In the genomic region with DNA sequence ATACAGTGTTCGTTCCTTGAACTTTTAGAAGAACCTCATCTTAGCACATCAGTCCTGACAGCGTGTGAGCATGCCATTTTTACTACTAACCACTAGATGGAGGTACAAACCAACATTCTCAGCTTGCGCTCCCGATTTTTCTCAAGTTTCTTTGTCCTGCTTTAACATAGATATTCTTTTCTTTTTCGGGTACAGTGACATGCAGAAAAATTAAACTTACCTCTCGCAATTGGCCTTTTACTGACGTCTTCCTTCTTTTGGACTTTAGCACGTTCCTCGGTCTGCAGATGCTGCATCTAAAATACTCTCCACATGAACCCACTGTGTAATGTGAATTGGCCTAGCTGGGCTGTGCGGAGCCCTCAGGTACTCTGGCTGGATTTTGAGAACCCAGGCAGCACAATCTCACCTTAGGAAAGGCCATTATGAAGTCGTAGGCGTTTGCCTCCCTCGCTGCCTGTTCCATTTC, we compare ENCODE assay signal across 9 mouse cellular contexts. TPM values are rescaled to one million over a fixed set of nuclear protein-coding genes. Genes with fewer than 3 reads are reported as not detected.
DNase-seq lines count a peak whose midpoint lies in the region; ATAC-seq and TF ChIP-seq lines count a peak whose summit lies in the region.
"Had no signal": no experiment of that assay in that cellular context is flagged by ENCODE, and none has a peak within 500 bp of the region (broad histone marks: within the 10 kb centered on the region; RNA-seq: fewer than 3 reads in every experiment).

No protein-coding gene starts in this region.

- no peaks in the 10 kb centered on the region for H3K4me1 ChIP-seq in heart, embryonic 11.5 days (ENCODE audit: control insufficient read depth, insufficient read depth, low read length)
- 0 out of 2 replicates have a peak, but pooled peaks cover 6% of the 10 kb centered on the region for H3K4me1 ChIP-seq in midbrain, embryonic 12.5 days

- H3K27ac ChIP-seq in left cerebral cortex, adult 2 months, result no peak overlapping the region
- no peak overlapping the region for H3K27ac ChIP-seq in heart, embryonic 11.5 days (ENCODE audit: low read depth, low read length)
- H3K27ac ChIP-seq in midbrain, embryonic 12.5 days (replicated peaks), result no peak overlapping the region

- no peak overlapping the region for H3K4me3 ChIP-seq in left cerebral cortex, adult 2 months
- 0 out of 2 replicates have a peak overlapping the region, but pooled peaks have one; percentile 22 for H3K4me3 ChIP-seq in heart, embryonic 11.5 days (ENCODE audit: low read depth, low read length)
- H3K4me3 ChIP-seq in midbrain, embryonic 12.5 days, result peak overlapping the region; percentile 24

- H3K27me3 ChIP-seq in heart, embryonic 11.5 days (ENCODE audit: control insufficient read depth, insufficient read depth, low read length), result no peaks in the 10 kb centered on the region
- no peaks in the 10 kb centered on the region for H3K27me3 ChIP-seq in midbrain, embryonic 12.5 days

- peak; percentile 83 for TF ChIP-seq CTCF in left cerebral cortex, adult 2 months (IDR thresholded peaks at IDR 0.05)

- peak; percentile 12 to 20 for DNase-seq in left cerebral cortex, adult 2 months (ENCODE audit: extremely low spot score in 1 of 2, low spot score in 2 of 2)
- DNase-seq in left cerebral cortex, adult 11 months (ENCODE audit: low spot score), result no peak
- peak; percentile 1 for DNase-seq in c-Kit-positive CD71-positive TER-119-negative erythroid progenitor cells, embryonic 14.5 days (ENCODE audit: low read depth)
- peak; percentile 12 to 18 for DNase-seq in kidney, postnatal 36 days
- no peak for DNase-seq in urinary bladder, adult 18-20 months (ENCODE audit: low spot score in 2 of 2)
- DNase-seq in spleen, adult 18-20 months, result no peak

- peak overlapping the region; percentile 53 for H3K4me2 ChIP-seq in heart, embryonic 11.5 days
- peak overlapping the region; percentile 45 for H3K4me2 ChIP-seq in midbrain, embryonic 12.5 days (replicated peaks)

- intact Hi-C loops in left cerebral cortex, adult 2 months (cut with DNase I), result no loop called here

- H3K36me3 ChIP-seq in heart, embryonic 11.5 days (ENCODE audit: control insufficient read depth, insufficient read depth, low read length), result no peaks in the 10 kb centered on the region
- no peaks in the 10 kb centered on the region for H3K36me3 ChIP-seq in midbrain, embryonic 12.5 days

- no peaks in the 10 kb centered on the region for H3K9me3 ChIP-seq in heart, embryonic 11.5 days (replicated peaks; ENCODE audit: control insufficient read depth, low read length)
- no peaks in the 10 kb centered on the region for H3K9me3 ChIP-seq in midbrain, embryonic 12.5 days

- WGBS in heart, embryonic 11.5 days (ENCODE audit: insufficient replicate concordance), result 21% methylated on average over 13 of the region's 13 CpGs
- WGBS in midbrain, embryonic 12.5 days, result 20% methylated on average over 13 of the region's 13 CpGs

- no peak overlapping the region for H3K9ac ChIP-seq in heart, embryonic 11.5 days (ENCODE audit: low read depth, low read length)
- 0 out of 2 replicates have a peak overlapping the region, but pooled peaks have one; percentile 31 for H3K9ac ChIP-seq in midbrain, embryonic 12.5 days (replicated peaks)

- ATAC-seq in heart, embryonic 11.5 days (replicated peaks; ENCODE audit: insufficient number of reproducible peaks, low FRiP score, low TSS enrichment), result no peak
- ATAC-seq in midbrain, embryonic 12.5 days (ENCODE audit: low FRiP score, low read depth), result peak; percentile 76; the same call in 1 of the 2 replicates

RNA-seq across cellular contexts. Expression of a gene that starts 39.4 kb away (rescaled TPM):
- total RNA-seq in left cerebral cortex, adult 2 months (2021), result not detected
- polyA plus RNA-seq in heart, embryonic 11.5 days (2014; fragmentation: Nextera tagmentation; extraction: Ambion mirVana), result 0.13 TPM in 1 of 2 replicates, not detected in the other
- polyA plus RNA-seq in midbrain, embryonic 12.5 days (2016; fragmentation: Nextera tagmentation; extraction: Ambion mirVana), result not detected in 2 replicates
- polyA plus RNA-seq: liver, embryonic 16.5 days had no signal

Comparison
In these comparisons a context has a peak if more than half of its experiments do, and no peak if none do; other contexts are left out.
1. DNase-seq: peak in left cerebral cortex, adult 2 months (2 of 2), c-Kit-positive CD71-positive TER-119-negative erythroid progenitor cells, embryonic 14.5 days (single experiment) and kidney, postnatal 36 days (2 of 2); none in left cerebral cortex, adult 11 months (single experiment), urinary bladder, adult 18-20 months (0 of 2) and spleen, adult 18-20 months (0 of 2).